Mouse (Mus musculus): ENCODE data around the gene Kmt2d. TPM values are rescaled to one million over a fixed set of nuclear protein-coding genes. Genes with fewer than 3 reads are reported as not detected.

The Kmt2d gene
- polyA plus RNA-seq, 1 experiment from 2014 or later, result 8.9 TPM

- no peak for ATAC-seq (ENCODE audit: extremely low read depth, insufficient number of reproducible peaks, low FRiP score, low TSS enrichment)
- H3K27ac ChIP-seq (replicated peaks), result peak overlapping the region; percentile 42
- H3K4me3 ChIP-seq, result no peak overlapping the region
- WGBS, result 70% methylated on average over 14 of the region's 14 CpGs
- no peak overlapping the region for H3K4me2 ChIP-seq
- H3K9me3 ChIP-seq, result no peaks in the 10 kb centered on the region
- peaks cover 75% of the 10 kb centered on the region for H3K36me3 ChIP-seq
- H3K4me1 ChIP-seq, result peaks cover 32% of the 10 kb centered on the region
- no peaks in the 10 kb centered on the region for H3K27me3 ChIP-seq (replicated peaks)
- 0 out of 2 replicates have a peak overlapping the region, but pooled peaks have one; percentile 11 for H3K9ac ChIP-seq
These were observed 35.7 kb downstream of the Kmt2d start for GRCm38 (mm10) chr15:98835291-98835690.

DNA sequence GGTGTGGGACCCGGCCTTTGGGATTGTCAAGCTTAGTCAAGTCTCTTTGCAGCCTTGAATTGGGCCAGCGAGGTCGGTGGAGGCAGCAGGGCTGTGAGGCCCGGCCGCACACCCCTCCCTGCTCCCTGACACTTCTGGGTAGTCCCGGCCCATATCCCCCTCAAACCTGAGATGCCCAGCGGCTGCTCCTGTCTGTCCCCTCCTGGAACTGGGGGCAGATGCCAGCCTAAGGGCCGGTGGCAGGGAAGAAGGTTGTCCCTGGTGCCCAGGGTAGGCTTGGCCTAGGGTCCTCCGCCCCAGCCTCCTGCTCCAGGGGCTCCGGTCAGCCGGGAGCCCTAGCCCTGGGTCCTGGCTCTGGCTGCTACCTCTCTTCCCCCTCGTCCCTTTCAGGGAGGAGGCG, 36.9 kb downstream of the Kmt2d start:
- no peaks in the 10 kb centered on the region for H3K27me3 ChIP-seq (replicated peaks)
- H3K36me3 ChIP-seq, result peaks cover 66% of the 10 kb centered on the region
- no peaks in the 10 kb centered on the region for H3K9me3 ChIP-seq
- peaks cover 44% of the 10 kb centered on the region for H3K4me1 ChIP-seq
- no peak for ATAC-seq (ENCODE audit: extremely low read depth, insufficient number of reproducible peaks, low FRiP score, low TSS enrichment)
- H3K4me3 ChIP-seq, result no peak overlapping the region
- H3K27ac ChIP-seq (replicated peaks), result no peak overlapping the region
- H3K4me2 ChIP-seq, result no peak overlapping the region
- WGBS, result 84% methylated on average over 13 of the region's 13 CpGs
- no peak overlapping the region for H3K9ac ChIP-seq

GRCm38 (mm10) chr15:98833281-98833680, 37.7 kb downstream of the Kmt2d start:
- peaks cover 50% of the 10 kb centered on the region for H3K4me1 ChIP-seq
- 76% methylated on average over 11 of the region's 11 CpGs for WGBS
- H3K9ac ChIP-seq, result peak overlapping the region; percentile 7; the same call in 1 of the 2 replicates
- peaks cover 60% of the 10 kb centered on the region for H3K36me3 ChIP-seq
- no peak overlapping the region; the same call in 1 of the 2 replicates for H3K27ac ChIP-seq (replicated peaks)
- H3K4me3 ChIP-seq, result no peak overlapping the region
- no peak for ATAC-seq (ENCODE audit: extremely low read depth, insufficient number of reproducible peaks, low FRiP score, low TSS enrichment)
- no peaks in the 10 kb centered on the region for H3K27me3 ChIP-seq (replicated peaks)
- no peak overlapping the region for H3K4me2 ChIP-seq
- no peaks in the 10 kb centered on the region for H3K9me3 ChIP-seq

- no peaks in the 10 kb centered on the region for H3K27me3 ChIP-seq (replicated peaks)
- H3K4me3 ChIP-seq, result no peak overlapping the region
- H3K9me3 ChIP-seq, result no peaks in the 10 kb centered on the region
- peaks cover 59% of the 10 kb centered on the region for H3K4me1 ChIP-seq
- H3K36me3 ChIP-seq, result peaks cover 57% of the 10 kb centered on the region
- H3K4me2 ChIP-seq, result peak overlapping the region; percentile 75
- H3K9ac ChIP-seq, result peak overlapping the region; percentile 95
- 47% methylated on average over 12 of the region's 12 CpGs for WGBS
- no peak for ATAC-seq (ENCODE audit: extremely low read depth, insufficient number of reproducible peaks, low FRiP score, low TSS enrichment)
- H3K27ac ChIP-seq (replicated peaks), result peak overlapping the region; percentile 99
These were observed 38.6 kb downstream of the Kmt2d start for GRCm38 (mm10) chr15:98832161-98833058.

GRCm38 (mm10) chr15:98831684-98832035, 39.3 kb downstream of the Kmt2d start:
- ATAC-seq (ENCODE audit: extremely low read depth, insufficient number of reproducible peaks, low FRiP score, low TSS enrichment), result no peak
- Histone ChIP-seq H3K36me3 (peaks cover 50% of the 10 kb centered on the region), H3K27me3 (replicated peaks) (no peaks in the 10 kb centered on the region), H3K9me3 (no peaks in the 10 kb centered on the region), H3K27ac (replicated peaks) (peak overlapping the region; percentile 99), H3K9ac (peak overlapping the region; percentile 95), H3K4me2 (peak overlapping the region; percentile 75), H3K4me3 (peak overlapping the region; percentile 85), H3K4me1 (peaks cover 65% of the 10 kb centered on the region)
- WGBS, result 15% methylated on average over 9 of the region's 9 CpGs

- Histone ChIP-seq H3K36me3 (peaks cover 43% of the 10 kb centered on the region), H3K4me3 (peak within 1 kb of the TSS; percentile 85), H3K27me3 (replicated peaks) (no peaks in the 10 kb centered on the region), H3K4me2 (peak within 1 kb of the TSS; percentile 75), H3K9ac (peak within 1 kb of the TSS; percentile 95), H3K27ac (replicated peaks) (peak within 1 kb of the TSS; percentile 99), H3K9me3 (no peaks in the 10 kb centered on the region), H3K4me1 (peaks cover 61% of the 10 kb centered on the region)
- ATAC-seq (ENCODE audit: extremely low read depth, insufficient number of reproducible peaks, low FRiP score, low TSS enrichment), result peak; percentile 90
- under 1% methylated on average over 66 of the region's 66 CpGs for WGBS
These were observed 40.0 kb downstream of the Kmt2d start, which contains the start of gene Prkag1 for GRCm38 (mm10) chr15:98830736-98831683. TSS of gene Prkag1 (minus strand) at chr15:98831521.

GRCm38 (mm10) chr15:98827611-98828011, 43.4 kb downstream of the Kmt2d start:
- Histone ChIP-seq H3K4me2 (no peak overlapping the region; the same call in 1 of the 2 replicates), H3K36me3 (peaks cover 42% of the 10 kb centered on the region), H3K27me3 (replicated peaks) (no peaks in the 10 kb centered on the region), H3K9ac (no peak overlapping the region), H3K9me3 (no peaks in the 10 kb centered on the region), H3K4me1 (peaks cover 41% of the 10 kb centered on the region), H3K4me3 (no peak overlapping the region), H3K27ac (replicated peaks) (no peak overlapping the region)
- no peak for ATAC-seq (ENCODE audit: extremely low read depth, insufficient number of reproducible peaks, low FRiP score, low TSS enrichment)
- 70% methylated on average over 7 of the region's 7 CpGs for WGBS

- H3K4me3 ChIP-seq, result no peak overlapping the region
- H3K4me2 ChIP-seq, result no peak overlapping the region
- H3K9ac ChIP-seq, result no peak overlapping the region
- no peaks in the 10 kb centered on the region for H3K27me3 ChIP-seq (replicated peaks)
- H3K36me3 ChIP-seq, result peaks cover 74% of the 10 kb centered on the region
- peaks cover 31% of the 10 kb centered on the region for H3K4me1 ChIP-seq
- ATAC-seq (ENCODE audit: extremely low read depth, insufficient number of reproducible peaks, low FRiP score, low TSS enrichment), result no peak
- no peaks in the 10 kb centered on the region for H3K9me3 ChIP-seq
- 70% methylated on average over 3 of the region's 3 CpGs for WGBS
- no peak overlapping the region for H3K27ac ChIP-seq (replicated peaks)
These were observed 47.6 kb downstream of the Kmt2d start for GRCm38 (mm10) chr15:98823434-98823833.

DNA sequence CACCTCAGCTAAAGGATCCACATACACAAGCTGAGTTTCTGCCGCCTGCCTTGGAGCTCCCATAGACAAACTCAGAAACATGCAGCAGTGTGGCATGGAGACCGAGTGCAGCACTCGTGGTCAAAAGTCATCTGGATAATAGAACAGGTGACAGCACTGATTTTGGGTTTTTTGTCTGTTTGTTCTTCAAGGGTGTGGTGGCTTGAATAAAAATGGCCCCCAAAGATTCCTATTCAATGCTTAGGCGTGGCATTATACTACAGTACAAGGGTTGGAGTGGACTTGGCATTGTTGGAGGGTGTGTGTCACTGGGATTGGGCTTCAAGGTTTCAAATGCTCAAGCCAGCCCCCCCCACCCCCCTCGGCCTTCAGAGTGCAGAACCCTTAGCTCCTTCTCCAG, 48.9 kb downstream of the Kmt2d start:
- Histone ChIP-seq H3K27me3 (replicated peaks) (no peaks in the 10 kb centered on the region), H3K4me1 (peaks cover 18% of the 10 kb centered on the region), H3K27ac (replicated peaks) (no peak overlapping the region), H3K9ac (no peak overlapping the region), H3K4me2 (no peak overlapping the region), H3K9me3 (no peaks in the 10 kb centered on the region), H3K4me3 (no peak overlapping the region), H3K36me3 (peaks cover 77% of the 10 kb centered on the region)
- 86% methylated on average over 5 of the region's 5 CpGs for WGBS
- no peak for ATAC-seq (ENCODE audit: extremely low read depth, insufficient number of reproducible peaks, low FRiP score, low TSS enrichment)

DNA sequence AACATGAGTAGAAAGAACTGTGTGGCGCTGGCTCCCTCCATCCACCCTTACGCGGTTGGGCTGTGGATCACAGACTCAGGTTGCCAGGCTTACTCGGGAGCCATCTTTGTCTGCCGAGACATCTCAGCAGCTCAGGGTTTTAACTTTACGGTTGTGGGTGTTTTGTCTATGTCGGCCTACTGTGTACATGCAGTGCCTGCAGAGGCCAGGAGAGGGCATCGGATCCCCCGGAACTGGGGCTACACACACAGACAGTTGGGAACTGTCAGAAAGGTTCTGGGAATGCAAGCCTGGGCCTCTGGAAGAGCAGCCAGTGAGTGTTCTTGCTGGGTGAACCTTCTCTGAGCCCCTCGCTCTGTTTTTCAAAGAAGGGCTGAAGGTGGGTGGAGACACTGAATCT, 49.6 kb downstream of the Kmt2d start:
- Histone ChIP-seq H3K9me3 (no peaks in the 10 kb centered on the region), H3K4me3 (no peak overlapping the region), H3K36me3 (peaks cover 84% of the 10 kb centered on the region), H3K9ac (no peak overlapping the region; the same call in 1 of the 2 replicates), H3K27ac (replicated peaks) (no peak overlapping the region), H3K4me2 (no peak overlapping the region), H3K4me1 (peaks cover 15% of the 10 kb centered on the region), H3K27me3 (replicated peaks) (no peaks in the 10 kb centered on the region)
- WGBS, result 39% methylated on average over 10 of the region's 10 CpGs
- no peak for ATAC-seq (ENCODE audit: extremely low read depth, insufficient number of reproducible peaks, low FRiP score, low TSS enrichment)

- no peaks in the 10 kb centered on the region for H3K27me3 ChIP-seq (replicated peaks)
- no peak for ATAC-seq (ENCODE audit: extremely low read depth, insufficient number of reproducible peaks, low FRiP score, low TSS enrichment)
- WGBS, result 69% methylated on average over 4 of the region's 4 CpGs
- peaks cover 87% of the 10 kb centered on the region for H3K36me3 ChIP-seq
- H3K9ac ChIP-seq, result peak overlapping the region; percentile 35; the same call in 1 of the 2 replicates
- H3K27ac ChIP-seq (replicated peaks), result peak overlapping the region; percentile 64
- no peak overlapping the region for H3K4me2 ChIP-seq
- no peak overlapping the region for H3K4me3 ChIP-seq
- no peaks in the 10 kb centered on the region for H3K9me3 ChIP-seq
- H3K4me1 ChIP-seq, result peaks cover 15% of the 10 kb centered on the region
These were observed 50.1 kb downstream of the Kmt2d start for GRCm38 (mm10) chr15:98820937-98821336.

Measured in heart, embryonic 13.5 days (tissue).